Mouse (Mus musculus) v-Abl transformed pro-B cells (cell line): ENCODE measurements around the gene Ints3.

Source experiments
- in situ Hi-C, 2 experiments: fragments of 400-800 bp; cut with MboI; formaldehyde crosslinking; loops; one replicate each; pipeline ENCODE4 v1.15.1; 2025; ENCODE audit not compliant: unreplicated experiment in 2 of 2

The Ints3 gene

GRCm38 (mm10) chr3:90446389-90447122 lies 13.1 kb upstream of the Ints3 start:
- in situ Hi-C loops: no loop called here

GRCm38 (mm10) chr3:90445417-90446200 lies 12.2 kb upstream of the Ints3 start:
- in situ Hi-C loops: no loop called here

- in situ Hi-C loops: no loop called here
Measured at GRCm38 (mm10) chr3:90443977-90444376, 10.6 kb upstream of the Ints3 start.

GRCm38 (mm10) chr3:90440756-90441155 lies 7.3 kb upstream of the Ints3 start:
- in situ Hi-C loops: no loop called here

GRCm38 (mm10) chr3:90437131-90437530 lies 3.7 kb upstream of the Ints3 start:
- in situ Hi-C loops: no loop called here

- in situ Hi-C loops: no loop called here
Measured at GRCm38 (mm10) chr3:90434073-90434730, 780 bp upstream of the Ints3 start.

- in situ Hi-C loops: no loop called here
Measured at GRCm38 (mm10) chr3:90432811-90433219, 607 bp downstream of the Ints3 start.

GRCm38 (mm10) chr3:90432348-90432747 lies 1.1 kb downstream of the Ints3 start:
- in situ Hi-C loops: no loop called here

GRCm38 (mm10) chr3:90429576-90429975 lies 3.8 kb downstream of the Ints3 start:
- in situ Hi-C loops: no loop called here

GRCm38 (mm10) chr3:90428186-90428585 lies 5.2 kb downstream of the Ints3 start:
- in situ Hi-C loops: no loop called here

- in situ Hi-C loops: no loop called here
Measured at GRCm38 (mm10) chr3:90427574-90427973, 5.8 kb downstream of the Ints3 start.

GRCm38 (mm10) chr3:90425499-90425898 lies 7.9 kb downstream of the Ints3 start:
- in situ Hi-C loops: no loop called here

- in situ Hi-C loops: loop anchor here in 1 of 2 experiments (5.0 kb wide), 2 partner anchors 194 to 229 kb away; partner anchors contain the start of gene S100a7a
Measured at GRCm38 (mm10) chr3:90423549-90423948, 9.9 kb downstream of the Ints3 start.

- in situ Hi-C loops: loop anchor here in 1 of 2 experiments (5.0 kb wide), 2 partner anchors 197 to 232 kb away; partner anchors contain the start of gene S100a7a
Measured at GRCm38 (mm10) chr3:90420696-90421095, 12.7 kb downstream of the Ints3 start.

- in situ Hi-C loops: loop anchor here in 1 of 2 experiments (10.0 kb wide), 1 partner anchor 232 kb away; no protein-coding TSS in a partner anchor
Measured at GRCm38 (mm10) chr3:90413011-90413396, 20.4 kb downstream of the Ints3 start.

- in situ Hi-C loops: loop anchor here in 1 of 2 experiments (10.0 kb wide), 1 partner anchor 232 kb away; no protein-coding TSS in a partner anchor
Measured at GRCm38 (mm10) chr3:90412312-90413010, 21.0 kb downstream of the Ints3 start.

- in situ Hi-C loops: no loop called here
Measured at GRCm38 (mm10) chr3:90408721-90409120, 24.7 kb downstream of the Ints3 start.

GRCm38 (mm10) chr3:90406414-90406813 lies 27.0 kb downstream of the Ints3 start:
- in situ Hi-C loops: no loop called here

GRCm38 (mm10) chr3:90404609-90405008 lies 28.8 kb downstream of the Ints3 start:
- in situ Hi-C loops: no loop called here

GRCm38 (mm10) chr3:90404121-90404520 lies 29.3 kb downstream of the Ints3 start:
- in situ Hi-C loops: no loop called here
